Mouse (Mus musculus) stomach, postnatal 0 days (tissue): Measurements from ENCODE around the gene Pold3.

ENCODE experiments used
- CTCF ChIP-seq: IDR thresholded peaks from 2 replicates; pipeline ENCODE4 v1.5.1; 2016; ENCODE audit warnings: antibody characterized with exemption, low read depth, mild to moderate bottlenecking, moderate library complexity
- EP300 ChIP-seq: optimal IDR thresholded peaks from 2 replicates; pipeline ENCODE3; 2016; ENCODE audit warnings: antibody characterized with exemption

DNA sequence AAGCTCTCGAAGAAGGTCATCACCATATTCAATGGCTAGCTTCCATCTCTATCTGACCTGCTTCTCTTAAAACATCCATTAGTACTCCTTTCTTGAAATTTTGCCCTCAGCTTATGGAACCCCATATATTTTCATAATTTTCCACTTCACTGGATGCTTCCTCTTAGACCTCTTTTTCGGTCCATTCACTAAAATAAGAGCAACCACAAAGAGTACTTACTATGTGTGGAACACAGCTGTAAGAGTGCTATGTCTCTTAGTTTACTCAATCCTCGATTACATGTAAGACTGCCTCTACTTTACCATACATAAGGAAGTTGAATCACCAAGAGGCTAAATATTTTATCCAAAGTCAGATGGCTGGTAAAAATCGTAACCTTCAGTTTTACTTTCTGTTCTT, 16.7 kb downstream of the Pold3 start:
- no peak for TF ChIP-seq CTCF
- no peak for TF ChIP-seq EP300
